Mouse (Mus musculus) kidney, embryonic 15.5 days (tissue): ENCODE measurements at regions not wholly inside any gene's neighbourhood (a gene's known extent, or its start where the extent isn't known, plus 50 kb on each side); places are given as distances from the start of the nearest gene placed in this dataset.
A peak's percentile ranks its signal among the peaks of the same experiment; 100 is the strongest.
"Not testable (repeated sequence)": the region's sequence is repeated elsewhere in the genome, so short reads cannot be mapped to it uniquely, and the experiment has no call there.

Experiments
- ATAC-seq: fragments of 200-750 bp; cut with Nextera tagmentation; replicated peaks from 2 replicates; pipeline ENCODE4 v1.8.0; 2017; ENCODE audit warnings: moderate TSS enrichment; ENCODE audit not compliant: low FRiP score
- H3K27ac ChIP-seq: fragments of 300-500 bp; sonication (generic); 2 replicates; pipeline ENCODE4 v1.5.1; 2015; ENCODE audit warnings: mild to moderate bottlenecking, inconsistent platforms
- H3K27me3 ChIP-seq: fragments of 300-500 bp; sonication (generic); 2 replicates; pipeline ENCODE4 v1.6.1; 2015; ENCODE audit warnings: inconsistent platforms
- H3K36me3 ChIP-seq: fragments of 300-500 bp; sonication (generic); 2 replicates; pipeline ENCODE4 v1.6.1; 2015; ENCODE audit warnings: inconsistent platforms
- H3K4me1 ChIP-seq: fragments of 300-500 bp; sonication (generic); 2 replicates; pipeline ENCODE4 v1.6.1; 2015; ENCODE audit warnings: inconsistent platforms
- H3K4me2 ChIP-seq: fragments of 300-500 bp; sonication (generic); 2 replicates; pipeline ENCODE4 v1.6.1; 2015; ENCODE audit warnings: moderate library complexity, mild to moderate bottlenecking, inconsistent platforms
- H3K4me3 ChIP-seq: fragments of 300-500 bp; sonication (generic); replicated peaks from 2 replicates; pipeline ENCODE4 v1.5.1; 2015; ENCODE audit warnings: mild to moderate bottlenecking, inconsistent platforms
- H3K9ac ChIP-seq: fragments of 300-500 bp; sonication (generic); 2 replicates; pipeline ENCODE4 v1.6.1; 2015; ENCODE audit warnings: mild to moderate bottlenecking, inconsistent platforms
- H3K9me3 ChIP-seq: fragments of 300-500 bp; sonication (generic); replicated peaks from 2 replicates; pipeline ENCODE4 v1.6.1; 2016; ENCODE audit warnings: inconsistent platforms
- whole genome bisulfite sequencing: fragments of 180-500 bp; shearing (Covaris S2); methylation state at CpG from one replicate; pipeline ENCODE4 v1.1.7; 2015; ENCODE audit warnings: mixed read lengths; 5-methylcytosine and 5-hydroxymethylcytosine counted together

GRCm38 (mm10) chr6:37751701-37752100 lies 118.9 kb upstream of the Trim24 start:
- Histone ChIP-seq H3K4me2 (no peak overlapping the region), H3K4me3 (no peak overlapping the region)
- no peak for ATAC-seq

GRCm38 (mm10) chr6:37761003-37761402 lies 109.6 kb upstream of the Trim24 start:
- 92% methylated on average over 4 of the region's 5 CpGs for WGBS
- H3K4me1 ChIP-seq, H3K4me3 ChIP-seq, ATAC-seq, H3K9ac ChIP-seq, H3K36me3 ChIP-seq, H3K4me2 ChIP-seq, H3K9me3 ChIP-seq, H3K27ac ChIP-seq, H3K27me3 ChIP-seq: not testable (repeated sequence)

More at GRCm38 (mm10) chr6:37751701-37752100, 118.9 kb upstream of the Trim24 start:
- Histone ChIP-seq H3K9me3 (peaks cover 5% of the 10 kb centered on the region; the same call in 1 of the 2 replicates), H3K27me3 (no peaks in the 10 kb centered on the region), H3K9ac (no peak overlapping the region), H3K4me1 (no peaks in the 10 kb centered on the region), H3K27ac (no peak overlapping the region), H3K36me3 (no peaks in the 10 kb centered on the region)

GRCm38 (mm10) chr6:37763036-37763435 lies 107.6 kb upstream of the Trim24 start:
- Histone ChIP-seq H3K9ac (no peak overlapping the region), H3K4me1 (no peaks in the 10 kb centered on the region), H3K9me3 (no peaks in the 10 kb centered on the region), H3K4me3 (no peak overlapping the region), H3K27me3 (no peaks in the 10 kb centered on the region), H3K27ac (no peak overlapping the region), H3K36me3 (no peaks in the 10 kb centered on the region), H3K4me2 (no peak overlapping the region)
- WGBS, result 44% methylated on average over 2 of the region's 2 CpGs
- no peak for ATAC-seq

- Histone ChIP-seq H3K27me3 (no peaks in the 10 kb centered on the region), H3K9ac (no peak overlapping the region), H3K4me3 (no peak overlapping the region), H3K9me3 (no peaks in the 10 kb centered on the region), H3K4me2 (no peak overlapping the region), H3K36me3 (no peaks in the 10 kb centered on the region), H3K4me1 (no peaks in the 10 kb centered on the region), H3K27ac (no peak overlapping the region)
- ATAC-seq, result no peak
These were observed 102.9 kb upstream of the Trim24 start for GRCm38 (mm10) chr6:37767690-37768089.

- Histone ChIP-seq H3K27me3 (no peaks in the 10 kb centered on the region), H3K27ac (no peak overlapping the region), H3K9me3 (peaks cover 4% of the 10 kb centered on the region), H3K4me2 (no peak overlapping the region), H3K9ac (no peak overlapping the region), H3K4me3 (no peak overlapping the region), H3K4me1 (no peaks in the 10 kb centered on the region), H3K36me3 (no peaks in the 10 kb centered on the region)
- no peak for ATAC-seq
These were observed 97.3 kb upstream of the Trim24 start for GRCm38 (mm10) chr6:37773294-37773693.

- no peak for ATAC-seq
These were observed 95.5 kb upstream of the Trim24 start for GRCm38 (mm10) chr6:37775151-37775550.

GRCm38 (mm10) chr6:37779893-37780292 lies 90.7 kb upstream of the Trim24 start:
- ATAC-seq, result no peak
- Histone ChIP-seq H3K4me3 (no peak overlapping the region), H3K4me2 (no peak overlapping the region), H3K9me3 (peaks cover 16% of the 10 kb centered on the region), H3K27ac (no peak overlapping the region), H3K36me3 (no peaks in the 10 kb centered on the region), H3K9ac (no peak overlapping the region), H3K27me3 (no peaks in the 10 kb centered on the region), H3K4me1 (no peaks in the 10 kb centered on the region)

More at GRCm38 (mm10) chr6:37775151-37775550, 95.5 kb upstream of the Trim24 start:
- Histone ChIP-seq H3K4me1 (no peaks in the 10 kb centered on the region), H3K36me3 (no peaks in the 10 kb centered on the region), H3K4me2 (no peak overlapping the region), H3K9me3 (peaks cover 4% of the 10 kb centered on the region), H3K4me3 (no peak overlapping the region), H3K9ac (no peak overlapping the region), H3K27ac (no peak overlapping the region), H3K27me3 (no peaks in the 10 kb centered on the region)

- no peaks in the 10 kb centered on the region for H3K36me3 ChIP-seq
- peaks cover 16% of the 10 kb centered on the region for H3K9me3 ChIP-seq
- H3K4me3 ChIP-seq, result no peak overlapping the region
- no peaks in the 10 kb centered on the region for H3K27me3 ChIP-seq
- H3K9ac ChIP-seq, result no peak overlapping the region
- ATAC-seq, result no peak
- no peaks in the 10 kb centered on the region for H3K4me1 ChIP-seq
- H3K27ac ChIP-seq, result no peak overlapping the region
- no peak overlapping the region for H3K4me2 ChIP-seq
These were observed 88.7 kb upstream of the Trim24 start for GRCm38 (mm10) chr6:37781894-37782293.

- 94% methylated on average over 3 of the region's 3 CpGs for WGBS
- not testable (repeated sequence) for ATAC-seq, H3K4me3 ChIP-seq, H3K4me1 ChIP-seq, H3K4me2 ChIP-seq, H3K27me3 ChIP-seq, H3K27ac ChIP-seq, H3K9ac ChIP-seq, H3K36me3 ChIP-seq
- peaks cover 16% of the 10 kb centered on the region for H3K9me3 ChIP-seq
These were observed 85.3 kb upstream of the Trim24 start for GRCm38 (mm10) chr6:37785280-37785679.

- Histone ChIP-seq H3K9ac (no peak overlapping the region), H3K27ac (no peak overlapping the region), H3K27me3 (no peaks in the 10 kb centered on the region), H3K4me1 (no peaks in the 10 kb centered on the region), H3K4me2 (no peak overlapping the region), H3K4me3 (no peak overlapping the region), H3K9me3 (peaks cover 16% of the 10 kb centered on the region), H3K36me3 (no peaks in the 10 kb centered on the region)
- 87% methylated on average over 7 of the region's 7 CpGs for WGBS
- ATAC-seq, result no peak
These were observed 84.9 kb upstream of the Trim24 start for GRCm38 (mm10) chr6:37785741-37786140.

GRCm38 (mm10) chr6:37787858-37788257 lies 82.8 kb upstream of the Trim24 start:
- 84% methylated on average over 4 of the region's 8 CpGs for WGBS
- H3K4me1 ChIP-seq, H3K4me2 ChIP-seq, H3K9ac ChIP-seq, H3K27ac ChIP-seq, H3K36me3 ChIP-seq, H3K4me3 ChIP-seq, ATAC-seq, H3K27me3 ChIP-seq: not testable (repeated sequence)
- peaks cover 10% of the 10 kb centered on the region for H3K9me3 ChIP-seq

GRCm38 (mm10) chr6:37790878-37791277 lies 79.7 kb upstream of the Trim24 start:
- Histone ChIP-seq H3K27me3 (no peaks in the 10 kb centered on the region), H3K9me3 (peaks cover 5% of the 10 kb centered on the region; the same call in 1 of the 2 replicates), H3K9ac (no peak overlapping the region), H3K4me3 (no peak overlapping the region), H3K36me3 (no peaks in the 10 kb centered on the region), H3K27ac (no peak overlapping the region), H3K4me1 (no peaks in the 10 kb centered on the region), H3K4me2 (no peak overlapping the region)
- WGBS, result 82% methylated on average over 1 of the region's 1 CpGs
- no peak for ATAC-seq

- H3K4me2 ChIP-seq, result no peak overlapping the region
These were observed 76.4 kb upstream of the Trim24 start for GRCm38 (mm10) chr6:37794211-37794610.

More at GRCm38 (mm10) chr6:37794211-37794610, 76.4 kb upstream of the Trim24 start:
- Histone ChIP-seq H3K4me3 (no peak overlapping the region), H3K9ac (no peak overlapping the region), H3K27ac (peak overlapping the region; percentile 69), H3K4me1 (no peaks in the 10 kb centered on the region), H3K9me3 (peaks cover 8% of the 10 kb centered on the region; the same call in 1 of the 2 replicates), H3K36me3 (no peaks in the 10 kb centered on the region), H3K27me3 (no peaks in the 10 kb centered on the region)
- WGBS, result 24% methylated on average over 4 of the region's 4 CpGs
- ATAC-seq, result peak; percentile 75
